Mouse (Mus musculus) megakaryocyte, embryonic 14.5 days (primary cell): ENCODE measurements around the gene Ghsr.

Experiments used
- FLI1 ChIP-seq: IDR thresholded peaks from 2 replicates; pipeline ENCODE4 v1.6.1; 2012; ENCODE audit warnings: low read length, inconsistent platforms, mixed read lengths
- GATA1 ChIP-seq: IDR thresholded peaks from 3 replicates; pipeline ENCODE4 v1.6.1; 2012; ENCODE audit warnings: mixed read lengths, low read length, inconsistent platforms, borderline replicate concordance

DNA sequence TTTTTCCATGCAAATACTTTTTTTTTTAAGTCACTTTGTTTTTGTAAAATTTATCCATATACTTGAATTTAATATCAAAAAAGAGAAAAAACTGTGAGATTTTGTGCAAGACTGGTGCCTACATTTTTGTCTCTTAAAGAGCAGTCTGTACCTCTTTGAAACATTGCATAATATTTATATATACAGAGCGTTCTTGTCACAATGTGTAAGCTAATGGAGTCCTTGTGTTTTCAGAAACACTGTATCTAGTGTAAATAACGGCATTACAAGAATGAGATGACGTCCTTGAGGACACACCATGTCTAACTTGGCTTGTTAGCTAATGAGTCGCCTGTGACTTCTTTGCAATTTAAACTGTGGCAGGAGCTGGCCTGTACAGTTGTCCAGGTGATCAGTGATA lies 6.8 kb downstream of the Ghsr start:
- TF ChIP-seq GATA1: no peak
- TF ChIP-seq FLI1: no peak
